Mouse (Mus musculus) layer of hippocampus, adult 2 months (tissue): ENCODE results near the gene Dock1. TPM values are rescaled to one million over a fixed set of nuclear protein-coding genes. Genes with fewer than 3 reads are reported as not detected.
A peak's percentile ranks its signal among the peaks of the same experiment; 100 is the strongest.

ENCODE experiments used
- DNase-seq, 2 experiments: peaks; one replicate each; pipeline ENCODE4 v3.0.0; 2022; ENCODE audit warnings: low spot score in 2 of 2
- H3K27ac ChIP-seq: fragments of 200-600 bp; 2 replicates; pipeline ENCODE4 v1.8.1; 2022
- H3K4me3 ChIP-seq: fragments of 200-600 bp; 2 replicates; pipeline ENCODE4 v1.8.1; 2022; ENCODE audit warnings: mild to moderate bottlenecking
- CTCF ChIP-seq: fragments of 200-600 bp; conservative IDR thresholded peaks from 2 replicates; pipeline ENCODE4 v1.8.1; 2022; ENCODE audit warnings: antibody characterized with exemption, mild to moderate bottlenecking, moderate library complexity
- total RNA-seq, 2 experiments: library from RNA; stranded (reverse); gene quantifications; 2 replicates each; pipeline ENCODE4 v1.2.3; 2021

Gene Dock1
- total RNA-seq, 2 experiments from 2014 or later, result 23.8 to 26.5 TPM

DNA sequence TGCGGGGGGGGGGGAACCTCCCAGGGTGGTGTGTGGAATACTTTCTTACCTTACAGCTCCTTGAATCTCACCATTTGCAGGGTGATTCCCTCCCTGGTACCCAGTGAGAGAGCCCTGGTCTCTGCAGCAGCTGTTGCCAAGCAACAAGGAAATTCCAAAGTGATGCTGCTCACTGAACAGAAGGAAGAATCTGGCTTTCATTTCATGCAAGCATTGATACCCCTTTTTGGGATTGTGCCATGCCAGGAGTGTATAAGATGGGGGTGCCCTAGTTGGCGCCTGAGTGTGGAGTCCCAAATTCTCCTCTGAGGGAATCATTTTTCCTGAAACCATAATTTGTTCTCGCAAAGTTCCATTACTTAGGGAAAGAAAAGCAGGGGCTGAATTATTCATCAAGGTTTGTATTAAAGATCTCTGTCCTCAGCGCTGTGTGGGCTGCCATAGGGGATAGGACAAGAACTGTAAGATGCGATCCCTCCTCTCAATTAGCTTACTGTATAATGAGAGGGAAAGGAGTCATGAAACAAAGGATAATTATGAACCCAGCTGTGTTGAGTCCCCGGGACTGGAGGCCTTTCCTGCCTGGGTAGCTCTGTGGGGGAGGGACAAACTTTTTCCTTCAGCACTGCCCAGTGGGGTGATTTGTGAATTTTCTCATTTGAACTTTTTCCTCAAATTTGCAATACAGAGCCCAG lies 104.2 kb downstream of the Dock1 start:
- no peak overlapping the region for H3K4me3 ChIP-seq
- peak overlapping the region; percentile 15; the same call in 1 of the 2 replicates for H3K27ac ChIP-seq
- peak; percentile 30 to 59 for DNase-seq
- no peak for TF ChIP-seq CTCF

DNA sequence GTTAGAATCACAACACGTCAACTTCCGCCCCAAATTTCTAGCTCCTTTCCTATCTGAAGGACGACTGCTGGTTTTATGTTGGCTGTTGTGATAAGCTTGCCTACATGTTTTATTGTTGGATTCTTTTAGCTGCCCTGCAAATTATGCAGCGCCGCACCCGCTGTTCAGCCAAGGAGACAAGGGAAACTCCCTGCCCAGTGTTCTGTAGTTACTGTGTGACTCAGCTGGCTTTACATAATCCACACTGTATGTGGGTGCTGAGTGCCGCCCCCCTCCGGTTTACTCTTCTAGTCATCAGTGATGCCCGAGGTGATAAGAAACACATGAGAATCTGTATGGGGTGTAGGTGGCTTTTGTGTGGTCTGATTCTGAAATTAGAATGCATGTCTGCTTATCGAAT lies 105.2 kb downstream of the Dock1 start:
- peak; percentile 16 to 54 for DNase-seq
- no peak overlapping the region; the same call in 1 of the 2 replicates for H3K27ac ChIP-seq
- H3K4me3 ChIP-seq, result no peak overlapping the region
- TF ChIP-seq CTCF, result no peak

DNA sequence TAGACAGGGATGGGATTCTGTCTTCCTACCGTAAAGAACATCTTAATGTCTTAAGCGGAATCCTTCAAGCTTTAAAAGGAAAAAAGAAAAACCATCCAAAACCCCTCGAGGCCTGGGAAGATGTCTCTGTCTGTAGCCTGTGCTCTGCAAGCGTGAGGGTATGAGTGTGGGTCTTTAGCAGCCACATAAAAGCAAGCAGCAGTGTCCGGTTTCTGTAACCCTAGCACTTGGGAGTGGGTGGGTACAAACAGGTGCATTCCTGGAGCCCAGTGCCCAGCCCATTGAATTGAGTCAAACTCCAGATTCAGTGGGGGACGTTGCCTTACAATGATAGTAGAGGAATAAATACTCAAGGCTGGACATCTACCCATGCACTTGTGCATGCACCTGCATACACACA lies 105.9 kb downstream of the Dock1 start:
- TF ChIP-seq CTCF, result no peak
- Histone ChIP-seq H3K4me3 (no peak overlapping the region), H3K27ac (no peak overlapping the region)
- DNase-seq, result no peak

DNA sequence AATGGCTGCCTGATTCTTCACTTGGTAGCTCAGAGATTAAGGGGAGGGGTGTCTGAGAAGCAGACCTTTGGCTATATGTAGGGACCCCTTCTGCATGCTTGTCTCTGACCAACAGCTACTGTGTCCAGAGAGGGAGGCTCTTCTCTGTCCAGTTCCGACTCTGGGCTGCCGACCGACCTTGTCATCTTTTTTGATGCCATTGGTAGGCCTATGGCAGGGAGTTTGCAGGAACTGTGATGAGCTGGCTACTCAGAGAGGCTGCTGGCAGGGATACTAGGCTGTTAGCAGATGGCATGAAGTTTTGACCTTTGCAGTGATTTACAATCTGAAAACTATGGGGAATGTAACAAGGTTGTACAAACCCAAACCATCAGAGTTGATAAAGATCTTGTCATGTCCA lies 109.3 kb downstream of the Dock1 start:
- DNase-seq, result no peak
- no peak overlapping the region for H3K4me3 ChIP-seq
- TF ChIP-seq CTCF, result no peak
- H3K27ac ChIP-seq, result no peak overlapping the region

DNA sequence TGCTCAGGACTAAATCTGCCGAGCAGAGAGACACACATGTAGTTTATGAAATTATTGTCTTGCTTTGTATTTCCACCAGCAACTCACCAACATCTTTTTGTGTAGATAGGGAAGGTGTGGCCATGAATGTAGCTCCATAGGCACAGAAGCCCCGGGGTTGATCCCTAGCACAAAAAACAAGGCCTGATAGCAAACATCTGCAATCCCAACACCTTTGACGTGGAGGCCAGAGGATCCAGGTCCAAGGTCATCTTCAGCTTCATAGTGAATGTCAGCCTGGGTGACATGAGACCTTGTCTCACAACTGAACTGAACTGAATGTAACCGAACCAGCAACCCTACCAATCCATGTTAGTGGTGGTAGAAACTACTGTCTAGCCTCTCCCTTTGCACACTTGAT lies 116.7 kb downstream of the Dock1 start:
- H3K4me3 ChIP-seq, result no peak overlapping the region
- no peak for DNase-seq
- no peak overlapping the region for H3K27ac ChIP-seq
- TF ChIP-seq CTCF, result no peak

DNA sequence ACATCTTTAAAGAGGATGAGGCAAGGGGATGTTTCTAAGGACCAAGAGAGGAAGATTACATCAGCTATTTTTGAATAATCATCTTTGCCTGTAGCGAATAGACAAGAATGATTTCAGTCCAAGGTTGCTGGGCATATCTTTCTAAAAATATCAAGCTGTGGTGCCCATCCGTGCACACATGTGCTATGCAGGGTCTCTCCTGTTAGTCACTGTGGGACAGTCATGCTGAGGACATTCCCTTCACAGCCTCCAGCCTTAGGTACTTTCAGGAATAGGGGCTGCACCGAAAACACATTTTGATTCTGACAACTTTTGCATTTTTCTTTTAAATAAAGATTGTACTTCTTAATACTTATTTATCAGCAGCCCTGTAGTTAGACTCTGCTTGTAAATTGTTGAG lies 124.4 kb downstream of the Dock1 start:
- TF ChIP-seq CTCF, result no peak

DNA sequence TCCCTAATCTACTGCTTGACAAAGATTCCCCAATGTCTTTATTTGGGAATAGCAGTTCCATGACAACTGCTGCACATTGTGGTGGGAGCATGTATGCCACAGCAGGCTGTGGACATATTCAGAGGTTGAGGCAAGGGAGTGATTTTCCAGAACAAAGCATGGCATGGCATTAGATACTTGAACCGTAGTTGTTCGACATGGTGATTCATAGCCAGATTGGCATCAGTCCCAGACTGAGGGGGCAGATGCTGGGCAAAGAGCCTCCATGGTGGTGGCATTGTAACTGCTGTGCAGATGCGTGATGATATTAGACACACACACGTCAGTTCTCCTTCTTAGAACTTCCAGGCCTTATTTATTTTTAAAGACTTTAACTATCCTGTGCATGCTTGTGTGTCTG lies 129.6 kb downstream of the Dock1 start:
- TF ChIP-seq CTCF, result no peak
- Histone ChIP-seq H3K4me3 (no peak overlapping the region), H3K27ac (no peak overlapping the region)
- peak; percentile 49 to 54 for DNase-seq

More for the DNA sequence above, 124.4 kb downstream of the Dock1 start:
- no peak for DNase-seq
- Histone ChIP-seq H3K27ac (no peak overlapping the region), H3K4me3 (no peak overlapping the region)

DNA sequence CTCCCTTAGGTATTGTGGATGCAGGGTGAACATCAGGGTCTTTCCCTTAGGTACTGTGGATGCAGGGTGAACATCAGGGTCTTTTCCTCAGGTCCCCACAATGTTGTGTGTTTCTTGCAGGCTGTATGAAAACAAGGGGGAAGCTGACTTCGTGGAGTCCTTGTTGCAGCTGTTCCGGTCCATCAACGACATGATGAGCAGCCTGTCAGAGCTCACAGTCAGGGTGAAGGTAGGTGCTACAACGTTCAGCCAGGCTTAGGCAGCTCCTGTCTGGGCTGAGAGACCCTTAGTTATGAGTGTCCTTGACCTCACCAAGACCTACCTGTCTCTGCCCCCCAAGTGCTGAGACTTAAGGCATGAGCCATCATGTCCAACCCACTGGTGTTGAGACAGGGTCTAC lies 134.0 kb downstream of the Dock1 start:
- H3K4me3 ChIP-seq, result no peak overlapping the region
- DNase-seq, result no peak
- no peak overlapping the region for H3K27ac ChIP-seq
- no peak for TF ChIP-seq CTCF

DNA sequence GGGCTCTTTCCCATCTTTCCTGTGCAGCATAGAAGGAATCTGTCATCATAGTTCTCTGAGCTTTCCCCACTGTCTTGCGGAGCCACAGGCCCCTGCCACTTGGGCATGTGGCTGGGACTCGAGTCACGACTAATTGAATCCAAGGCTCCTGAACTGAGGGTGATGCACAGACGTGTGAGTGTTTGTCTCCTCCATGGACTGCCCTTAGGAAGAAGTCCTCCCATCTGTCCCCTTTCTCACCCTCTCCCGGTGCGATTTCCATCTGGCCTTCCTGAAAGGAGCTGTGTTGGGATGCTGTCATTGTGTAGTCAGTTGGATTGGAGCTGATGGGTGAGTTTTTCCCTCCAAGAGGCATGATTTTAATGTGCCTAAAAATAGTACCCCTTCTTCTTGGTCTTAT lies 136.3 kb downstream of the Dock1 start:
- no peak for DNase-seq
- no peak overlapping the region for H3K4me3 ChIP-seq
- TF ChIP-seq CTCF, result no peak
- no peak overlapping the region for H3K27ac ChIP-seq

DNA sequence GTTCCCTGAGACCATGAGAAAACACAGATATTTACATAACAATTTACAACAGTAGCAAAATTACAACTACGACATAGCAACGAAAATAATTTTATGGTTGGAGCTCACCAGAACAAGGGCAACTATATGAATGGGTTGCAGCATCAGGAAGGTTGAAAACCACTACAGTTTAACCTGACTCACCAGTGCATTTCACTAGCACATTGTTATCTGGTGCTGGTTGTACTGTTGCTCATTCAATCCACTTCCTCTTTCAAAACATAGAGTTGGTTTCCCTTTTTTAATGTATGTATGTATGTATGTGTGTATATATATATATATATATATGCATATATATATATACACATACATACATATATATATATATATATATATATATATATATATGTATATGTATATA lies 138.0 kb downstream of the Dock1 start:
- Histone ChIP-seq H3K27ac (no peak overlapping the region), H3K4me3 (no peak overlapping the region)
- no peak for TF ChIP-seq CTCF
- no peak for DNase-seq

DNA sequence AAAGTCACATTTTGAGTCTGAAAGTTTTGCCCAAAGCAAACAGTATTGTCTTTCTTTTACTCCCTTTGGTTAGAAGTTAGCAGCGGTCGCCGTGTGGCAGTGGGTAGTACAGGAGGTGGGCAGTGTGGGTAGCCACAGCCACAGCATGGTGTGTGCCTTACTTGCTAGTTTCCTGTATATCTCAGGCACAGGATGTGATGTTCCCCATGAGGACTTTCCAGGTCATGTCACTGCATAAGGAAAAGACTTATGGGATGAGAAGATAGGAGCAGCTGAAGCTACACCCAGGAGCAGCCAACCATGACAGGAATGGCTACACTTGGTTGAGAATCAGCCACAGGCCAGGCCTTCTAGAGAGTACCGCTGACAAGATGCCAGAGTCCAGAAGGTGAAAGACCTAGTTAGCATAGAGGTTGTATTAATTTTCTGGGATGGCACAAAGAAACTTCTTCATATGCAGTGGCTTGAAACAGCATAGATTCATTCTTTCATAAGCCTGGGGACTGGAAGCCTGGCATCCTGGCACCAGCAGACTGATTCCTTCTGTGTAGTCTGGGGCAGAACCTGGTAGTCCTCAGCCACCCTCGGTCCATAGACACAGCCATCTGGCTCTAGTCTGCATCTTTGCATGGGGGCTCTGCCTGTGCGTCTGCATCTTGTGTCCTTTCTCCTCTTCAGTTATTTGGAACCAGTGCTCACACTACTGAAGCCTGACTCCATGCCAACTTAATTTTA lies 139.0 kb downstream of the Dock1 start:
- Histone ChIP-seq H3K27ac (no peak overlapping the region), H3K4me3 (no peak overlapping the region)
- TF ChIP-seq CTCF, result no peak
- DNase-seq, result peak; percentile 0 to 22

DNA sequence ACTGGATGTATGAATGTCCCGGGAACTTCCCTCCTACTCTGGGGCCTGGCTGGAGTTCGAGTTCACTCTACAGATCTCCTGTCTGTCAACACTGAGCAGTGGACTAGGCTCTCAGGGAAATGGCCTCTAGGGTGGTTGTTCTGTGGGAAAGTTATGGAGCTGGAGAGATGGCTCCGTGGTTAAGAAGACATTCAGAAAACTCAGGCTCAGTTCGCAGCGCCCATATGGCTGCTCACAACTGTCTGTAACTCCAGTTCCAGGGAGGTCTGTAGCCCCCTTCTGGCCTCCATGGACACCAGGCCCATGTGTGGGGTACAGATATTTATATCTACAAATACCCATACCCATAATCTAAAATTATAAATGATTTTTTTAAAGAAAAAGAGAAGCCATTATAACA lies 148.0 kb downstream of the Dock1 start:
- H3K4me3 ChIP-seq, result no peak overlapping the region
- no peak overlapping the region for H3K27ac ChIP-seq
- TF ChIP-seq CTCF, result no peak
- no peak for DNase-seq

DNA sequence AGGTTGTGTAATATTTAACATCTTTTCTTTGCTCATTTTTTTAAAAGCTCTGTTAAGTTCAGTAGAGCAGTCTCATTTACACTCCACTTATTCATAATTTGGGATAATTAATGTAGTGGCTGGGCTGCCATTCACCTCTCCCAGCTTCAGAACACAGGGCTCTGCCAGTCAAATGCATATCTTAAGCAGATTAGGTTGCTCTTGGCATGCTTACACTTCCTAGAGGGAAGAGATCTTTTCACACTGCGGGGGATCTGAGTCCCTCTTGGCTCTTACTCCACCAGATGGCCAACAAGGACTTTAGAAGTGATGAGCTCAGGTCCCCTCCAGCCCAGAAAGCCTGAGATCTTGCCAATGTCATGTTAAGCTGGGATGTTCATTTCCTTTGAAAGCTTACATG lies 150.8 kb downstream of the Dock1 start:
- H3K27ac ChIP-seq, result no peak overlapping the region

DNA sequence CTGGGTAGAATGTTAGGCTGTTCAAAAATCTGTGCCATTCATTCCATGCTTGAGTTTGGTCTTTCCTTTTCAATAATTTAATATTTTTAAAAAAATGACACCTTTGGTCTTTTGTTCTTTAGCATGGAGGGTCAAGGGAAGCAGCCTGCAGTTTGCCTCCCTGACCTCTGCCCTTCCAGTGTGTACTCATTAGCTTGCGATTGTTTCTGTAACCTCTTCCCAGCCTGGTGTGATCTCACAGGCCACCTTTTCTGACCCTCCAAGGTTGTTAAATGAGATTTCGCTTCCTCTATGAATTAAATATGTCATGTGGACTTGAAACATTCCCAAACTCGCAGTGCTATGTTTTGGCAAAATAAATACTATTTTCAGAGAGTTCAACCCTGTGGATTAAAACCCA lies 151.6 kb downstream of the Dock1 start:
- no peak for DNase-seq
- no peak overlapping the region for H3K4me3 ChIP-seq
- H3K27ac ChIP-seq, result no peak overlapping the region
- TF ChIP-seq CTCF, result no peak

More for the DNA sequence above, 150.8 kb downstream of the Dock1 start:
- no peak for TF ChIP-seq CTCF
- no peak for DNase-seq
- no peak overlapping the region for H3K4me3 ChIP-seq
